Mouse (Mus musculus): ENCODE data around the gene Clic3.
"Not testable (repeated sequence)": the region's sequence is repeated elsewhere in the genome, so short reads cannot be mapped to it uniquely, and the experiment has no call there.

Clic3 gene

DNA sequence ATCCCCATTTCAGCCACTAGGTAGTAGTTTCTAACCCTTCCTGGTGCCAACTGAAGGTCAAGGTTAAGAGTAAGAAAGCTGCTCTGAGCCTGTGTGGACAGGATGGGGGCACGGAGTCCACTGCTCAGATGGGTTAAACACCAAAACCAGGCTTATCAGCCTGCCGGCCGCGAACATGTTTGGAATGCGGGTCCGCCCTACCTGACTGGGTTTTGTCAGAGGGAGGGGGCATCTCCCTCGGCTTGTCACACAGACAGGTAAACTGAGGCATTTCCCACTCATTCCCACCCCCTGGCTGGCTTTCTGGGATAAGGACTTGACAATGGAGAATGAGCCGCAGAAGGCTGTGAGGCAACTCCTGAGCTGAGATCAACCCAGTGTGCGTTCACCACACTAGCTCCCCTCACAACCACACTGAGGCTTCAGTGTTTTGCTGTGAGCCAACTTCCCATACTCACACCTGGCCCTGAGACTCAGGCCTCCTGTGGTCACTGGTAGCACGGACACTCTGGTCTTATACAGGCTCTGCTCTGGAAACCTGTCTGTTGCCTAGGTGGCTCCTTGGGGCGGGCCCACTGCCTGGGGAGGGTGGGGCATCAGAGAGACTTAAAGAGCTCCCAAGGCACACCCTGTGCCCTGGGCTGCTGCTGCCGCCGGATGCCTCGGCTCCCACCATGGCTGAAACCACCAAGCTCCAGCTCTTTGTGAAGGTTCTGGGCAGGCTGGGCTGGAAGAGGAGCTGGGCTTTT is at the start of gene Clic3:
Gene Clic3 (plus strand): TSS at position 634 of the 749 bp plus-strand sequence.
- DNase-seq (ENCODE audit: low spot score): no peak

DNA sequence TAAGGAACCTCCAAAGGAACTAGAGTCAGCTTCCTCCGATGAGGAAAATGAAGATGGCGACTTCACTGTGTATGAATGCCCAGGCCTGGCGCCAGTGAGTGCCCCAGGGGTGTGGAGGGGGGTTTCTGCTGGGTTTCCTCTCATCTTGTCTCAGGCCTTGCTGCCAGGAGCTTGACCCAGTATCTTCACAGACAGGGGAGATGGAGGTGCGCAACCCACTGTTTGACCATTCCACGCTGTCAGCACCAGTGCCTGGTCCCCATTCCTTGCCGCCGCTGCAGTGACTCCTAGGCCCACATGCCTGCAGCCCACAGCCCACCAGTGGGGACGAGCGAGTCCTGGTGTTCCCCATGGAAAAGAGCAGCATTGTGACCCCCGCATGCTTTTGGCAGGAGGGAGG is 47.7 kb upstream of the Clic3 start:
- no peak for DNase-seq (ENCODE audit: low spot score)

DNA sequence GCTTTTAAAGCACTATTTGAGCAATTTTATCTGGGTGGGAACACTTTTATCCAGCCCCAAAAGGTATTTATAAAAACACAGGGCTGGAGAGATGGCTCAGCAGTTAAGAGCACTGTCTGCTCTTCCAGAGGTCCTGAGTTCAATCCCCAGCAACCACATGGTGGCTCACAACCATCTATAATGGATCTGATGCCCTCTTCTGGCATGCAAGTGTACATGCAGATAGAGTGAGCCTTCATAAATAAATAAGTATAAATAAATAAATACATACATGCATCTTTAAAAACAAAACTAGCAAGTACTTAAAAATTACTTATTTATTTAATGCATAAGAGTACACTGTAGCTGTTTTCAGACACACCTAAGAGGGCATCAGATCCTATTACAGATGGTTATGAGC is 43.2 kb upstream of the Clic3 start:
- not testable (repeated sequence) for DNase-seq (ENCODE audit: low spot score)

DNA sequence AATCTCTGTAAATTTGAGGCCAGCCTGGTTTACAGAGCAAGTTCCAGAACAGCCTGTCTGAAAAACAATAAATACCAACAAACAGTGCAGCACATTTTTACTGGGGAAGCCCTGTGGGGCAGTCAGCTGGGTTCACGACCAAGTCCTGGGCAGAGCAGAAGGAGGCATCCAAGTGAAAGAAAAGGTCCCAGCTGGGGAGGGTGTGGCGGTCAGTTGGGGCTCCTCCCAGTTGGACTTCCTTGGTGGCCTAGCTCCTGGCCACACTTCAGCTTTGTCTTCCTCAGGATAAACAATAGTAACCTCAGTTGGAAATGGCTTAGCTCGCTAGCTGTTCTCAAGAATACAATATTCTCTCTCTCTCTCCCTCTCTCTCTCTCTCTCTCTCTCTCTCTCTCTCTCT is 39.2 kb upstream of the Clic3 start:
- no peak for DNase-seq (ENCODE audit: low spot score)

DNA sequence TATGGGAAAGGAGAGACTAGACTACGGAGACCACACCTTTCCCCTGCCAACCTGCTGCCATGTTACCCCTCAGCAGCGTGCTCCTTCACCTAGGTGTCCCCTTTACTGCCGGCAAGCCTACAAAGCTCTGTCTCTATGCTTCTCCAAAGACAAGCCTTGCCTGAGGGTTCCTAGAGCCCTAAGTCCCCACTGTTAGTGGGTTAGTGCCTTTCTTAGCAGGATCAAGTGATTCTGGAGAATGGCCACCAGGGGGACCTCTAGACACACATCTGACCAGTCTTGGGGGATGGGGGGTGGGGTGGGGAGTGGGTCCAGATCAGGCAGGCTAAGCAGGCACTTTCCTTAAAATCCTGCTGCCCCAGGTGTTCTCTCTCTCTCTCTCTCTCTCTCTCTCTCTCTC is 34.7 kb upstream of the Clic3 start:
- DNase-seq (ENCODE audit: low spot score): no peak

DNA sequence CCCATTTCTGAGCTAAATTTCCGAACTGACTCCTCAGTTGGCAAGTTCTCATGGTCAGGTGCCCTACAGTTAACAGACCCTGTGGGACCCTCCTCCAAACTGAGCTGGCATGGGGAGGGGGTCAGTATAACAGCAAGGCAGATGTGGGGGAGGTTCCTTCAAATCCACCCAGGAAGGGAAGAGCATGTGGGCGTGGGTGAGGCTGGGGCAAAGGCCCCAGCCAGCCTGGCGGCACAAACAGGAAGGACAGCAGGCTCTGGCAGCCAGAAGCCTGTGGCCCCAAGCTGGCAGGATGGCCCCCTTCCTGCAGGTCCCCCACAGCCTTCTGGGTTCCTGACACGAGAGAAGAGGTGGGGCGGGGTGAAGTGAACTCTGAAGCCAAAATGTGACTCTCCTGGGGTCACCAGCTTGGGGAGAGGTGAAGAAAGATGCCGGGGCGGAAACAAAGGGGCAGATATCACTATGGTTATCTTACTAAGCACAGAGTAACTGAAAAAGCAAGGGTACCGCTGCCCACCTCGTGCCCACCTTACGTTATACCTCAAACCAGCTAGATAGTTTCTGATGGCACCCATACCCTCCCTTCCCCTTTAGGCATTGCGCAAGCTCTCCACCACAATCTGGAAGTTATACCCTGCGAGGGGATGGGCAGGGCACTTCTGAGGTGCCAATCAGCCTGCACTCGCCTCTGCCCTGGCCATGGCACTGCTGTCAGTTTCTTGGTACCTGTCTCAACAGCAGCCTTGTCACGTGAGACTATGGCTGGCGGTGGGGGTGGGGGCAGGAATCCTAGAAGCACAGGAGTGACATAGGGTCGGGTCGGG is 33.8 kb upstream of the Clic3 start, which contains the start of gene Fut7:
Gene Fut7 (plus strand): TSS at position 681 of the 824 bp plus-strand sequence.
- DNase-seq (ENCODE audit: low spot score): no peak

DNA sequence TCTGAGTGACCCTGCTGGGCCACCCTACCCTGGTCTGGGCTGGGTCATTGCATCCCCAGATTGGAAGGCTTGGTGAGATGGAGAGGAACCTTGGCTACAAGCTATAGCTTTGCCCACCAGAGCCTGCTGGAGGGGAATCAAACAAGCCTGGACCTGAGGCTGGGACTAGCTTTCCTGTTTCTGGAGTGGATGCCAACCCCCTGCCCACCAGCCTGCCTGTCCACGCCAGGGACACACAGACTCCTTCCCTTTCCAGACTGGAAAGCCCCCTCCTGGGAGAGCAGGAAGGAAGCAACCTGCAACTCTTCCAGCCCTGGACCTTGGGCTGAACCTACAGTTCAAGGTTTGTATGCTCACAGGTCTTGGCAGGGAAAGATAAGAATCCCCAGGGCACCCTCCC is 33.0 kb upstream of the Clic3 start:
- no peak for DNase-seq (ENCODE audit: low spot score)

DNA sequence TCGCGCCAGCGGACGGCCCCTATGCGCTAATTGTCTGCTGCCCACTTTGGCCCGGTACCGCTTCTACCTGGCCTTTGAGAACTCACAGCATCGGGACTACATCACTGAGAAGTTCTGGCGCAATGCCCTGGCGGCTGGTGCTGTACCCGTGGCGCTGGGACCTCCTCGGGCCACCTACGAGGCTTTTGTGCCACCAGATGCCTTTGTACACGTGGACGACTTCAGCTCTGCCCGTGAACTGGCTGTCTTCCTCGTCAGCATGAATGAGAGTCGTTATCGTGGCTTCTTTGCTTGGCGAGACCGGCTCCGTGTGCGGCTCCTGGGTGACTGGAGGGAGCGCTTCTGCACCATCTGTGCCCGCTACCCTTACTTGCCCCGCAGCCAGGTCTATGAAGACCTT is 31.2 kb upstream of the Clic3 start:
- DNase-seq (ENCODE audit: low spot score): no peak

DNA sequence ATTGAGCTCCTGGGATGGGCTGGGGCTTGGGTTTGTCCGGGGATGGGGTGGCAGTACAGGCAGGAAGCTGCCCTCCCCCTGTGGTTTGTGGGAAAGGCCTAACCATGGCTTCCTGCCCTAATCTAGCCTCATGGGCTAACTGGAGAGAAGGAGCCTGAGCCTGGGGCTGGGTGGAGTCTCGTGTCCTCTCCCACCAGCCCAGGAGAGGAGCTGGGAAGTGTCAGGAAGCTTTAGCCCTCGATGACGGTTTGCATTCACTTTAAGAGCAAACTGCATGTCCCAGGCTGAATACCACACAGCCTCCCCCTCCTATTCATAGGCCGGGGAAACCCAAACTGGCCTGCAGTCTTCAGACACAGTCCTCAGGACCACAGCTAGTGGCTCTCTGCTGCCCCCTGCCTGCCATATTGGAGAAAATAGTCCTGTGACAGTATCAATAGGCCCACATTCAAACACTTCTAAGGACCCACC is 29.9 kb upstream of the Clic3 start:
- DNase-seq (ENCODE audit: low spot score): peak; percentile 25

DNA sequence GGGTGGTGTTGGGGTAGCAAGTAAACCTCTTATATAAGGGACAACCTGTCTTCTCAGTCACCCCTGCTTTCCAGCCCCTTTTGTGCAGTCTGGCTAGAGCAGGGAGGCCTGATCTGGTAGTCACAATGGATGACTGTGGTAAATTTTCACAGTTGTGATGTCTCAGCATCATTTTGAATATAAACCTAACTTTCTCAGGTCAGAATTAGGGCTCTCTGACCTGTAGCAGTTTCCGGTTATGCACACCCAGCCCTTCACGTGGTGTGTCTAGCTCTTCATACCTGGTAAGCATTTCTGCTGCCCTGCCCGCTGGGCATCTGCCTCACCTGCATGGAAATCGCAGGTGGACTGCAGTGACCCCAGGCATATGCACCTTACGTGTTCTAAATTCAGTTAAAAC is 29.4 kb upstream of the Clic3 start:
- DNase-seq (ENCODE audit: low spot score): no peak

DNA sequence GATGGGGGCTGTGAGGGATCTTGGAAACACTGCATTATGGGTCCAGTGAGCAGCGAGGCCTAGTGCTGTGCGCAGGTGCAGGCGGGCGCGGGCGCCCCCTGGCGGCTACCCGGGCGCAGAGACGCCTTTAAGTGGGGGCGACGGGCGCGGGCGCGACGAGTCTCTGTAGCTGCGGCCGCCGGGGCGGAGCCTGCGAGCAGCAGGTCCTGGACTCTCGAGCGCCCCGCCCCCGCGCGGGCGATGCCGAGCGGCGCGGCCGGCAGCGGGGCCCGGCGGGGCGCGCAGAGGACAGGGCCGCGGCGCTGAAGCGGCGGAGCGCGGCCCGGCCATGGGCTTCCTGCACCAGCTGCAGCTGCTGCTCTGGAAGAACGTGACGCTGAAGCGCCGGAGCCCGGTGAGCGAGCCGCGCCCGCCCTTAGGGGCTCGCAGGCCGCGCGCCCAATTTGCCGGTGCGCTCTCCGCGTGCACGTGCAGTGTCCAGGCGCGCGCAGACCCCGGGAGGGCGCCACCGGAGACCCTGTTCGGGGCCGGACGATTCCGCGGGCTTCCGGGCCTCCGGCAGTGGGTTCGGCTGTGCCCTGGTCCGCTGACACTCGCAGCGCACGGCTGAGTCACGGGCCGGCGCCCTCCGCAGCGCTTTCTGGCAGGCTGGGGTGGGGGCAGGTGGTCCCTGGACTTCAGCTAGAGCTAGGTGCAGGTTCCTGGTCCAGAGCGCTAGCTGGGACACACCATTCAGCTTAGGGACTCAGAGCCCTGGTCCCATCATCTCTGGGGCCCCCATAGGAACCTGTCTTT is 28.0 kb upstream of the Clic3 start, which contains the start of gene Abca2:
Gene Abca2 (plus strand): TSS at position 262 of the 795 bp plus-strand sequence.
- peak; percentile 67 for DNase-seq (ENCODE audit: low spot score)

DNA sequence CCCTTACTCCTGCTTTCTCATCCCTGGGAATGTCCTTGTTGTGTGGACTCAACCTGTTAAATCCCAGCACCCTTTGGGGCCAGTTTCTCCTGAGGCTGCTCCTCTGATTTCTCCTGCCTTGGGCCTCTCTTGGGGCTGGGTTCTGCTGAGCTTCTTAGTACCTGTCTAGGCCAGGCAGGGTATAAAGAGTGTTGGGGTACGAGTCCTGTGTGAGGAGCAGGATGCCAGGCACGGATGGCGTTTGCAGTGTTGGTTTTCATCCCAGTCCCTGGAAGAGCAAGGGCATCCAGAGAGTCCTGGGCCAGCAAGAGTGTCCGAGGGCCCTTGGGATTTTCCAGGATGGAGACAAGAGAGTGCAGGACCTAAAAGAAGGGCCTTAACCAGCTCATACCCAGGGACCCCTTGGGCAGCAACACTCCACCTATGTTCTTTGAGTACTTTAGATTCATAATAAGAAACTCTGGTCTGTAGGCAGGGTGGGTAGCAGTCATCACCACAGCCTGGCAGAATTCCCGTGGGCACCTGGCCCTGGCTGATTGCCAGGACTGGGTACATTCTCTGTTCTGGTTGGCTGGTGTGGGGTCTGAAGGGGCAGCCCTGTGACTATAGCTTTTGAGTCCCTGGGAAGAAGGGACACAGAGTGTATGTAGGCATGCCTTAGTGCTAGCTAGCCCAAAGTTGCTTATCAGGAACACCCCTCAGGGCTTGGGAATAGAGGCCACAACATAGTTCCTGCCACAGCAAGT is 27.0 kb upstream of the Clic3 start:
- no peak for DNase-seq (ENCODE audit: low spot score)

DNA sequence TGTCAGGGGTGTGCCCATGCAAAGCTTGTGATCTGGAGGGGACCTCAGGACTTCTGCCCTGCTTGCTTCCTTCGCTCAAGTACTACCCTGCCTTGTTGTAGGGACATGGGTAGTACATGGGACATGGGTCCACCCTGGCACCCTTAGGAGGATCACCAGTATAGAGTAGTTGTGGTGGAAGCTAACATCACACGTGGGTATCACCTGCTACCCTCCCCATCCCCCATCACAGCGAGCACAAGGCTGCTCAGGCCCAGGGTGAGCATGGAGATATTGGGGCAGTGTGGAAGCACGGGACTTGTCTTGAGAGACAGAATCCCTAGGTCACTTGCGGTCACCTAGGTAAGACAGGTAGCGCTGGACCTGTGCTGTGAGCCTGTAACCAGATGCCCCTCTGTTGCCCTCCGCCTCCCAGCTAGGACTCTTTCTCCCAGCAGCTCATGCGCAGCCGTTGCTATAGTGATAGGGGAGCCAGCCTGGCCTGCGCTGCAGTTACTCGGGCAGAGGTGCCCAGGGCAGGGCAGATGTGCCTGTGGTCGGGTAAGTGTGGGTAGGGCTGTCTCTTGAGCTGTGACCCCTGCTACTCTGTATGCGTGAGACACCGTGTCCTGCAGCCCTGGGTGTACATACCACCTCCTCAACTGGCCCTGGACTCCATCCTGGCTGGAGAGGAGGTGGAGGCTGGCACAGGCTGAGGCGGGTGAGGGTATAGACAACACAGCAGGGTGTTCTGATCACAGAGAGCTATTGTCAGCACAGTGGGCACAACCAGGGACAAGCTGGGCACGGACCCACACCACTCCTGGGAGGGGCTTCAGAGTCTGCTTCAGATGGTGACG is 26.0 kb upstream of the Clic3 start:
- no peak for DNase-seq (ENCODE audit: low spot score)

DNA sequence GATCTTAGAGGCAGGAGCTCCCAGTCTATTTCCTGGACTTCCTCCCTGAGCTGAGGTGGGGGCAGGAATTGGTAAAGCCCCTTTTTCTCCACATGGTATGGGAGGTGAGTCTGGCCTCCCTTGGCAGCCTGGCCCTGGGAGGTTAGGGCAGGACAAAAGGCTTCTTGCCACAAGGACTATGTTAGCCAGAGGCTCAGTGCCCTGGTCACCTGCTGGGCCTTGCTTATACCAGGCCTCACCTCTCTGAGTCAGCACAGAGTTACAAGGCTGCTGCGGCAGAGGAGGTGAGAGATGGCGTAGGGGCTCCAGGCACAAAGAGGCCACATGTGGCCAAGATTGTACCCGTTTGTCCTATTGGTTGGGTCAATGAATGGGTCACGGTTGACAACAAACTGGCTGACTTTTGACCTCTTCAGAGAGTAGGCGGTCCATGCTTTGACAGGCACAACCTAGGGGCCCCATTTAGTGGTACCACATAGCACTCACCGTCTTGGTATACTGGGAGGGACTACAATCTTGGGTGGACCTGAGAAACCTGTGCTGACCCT is 25.3 kb upstream of the Clic3 start:
- DNase-seq (ENCODE audit: low spot score): no peak

DNA sequence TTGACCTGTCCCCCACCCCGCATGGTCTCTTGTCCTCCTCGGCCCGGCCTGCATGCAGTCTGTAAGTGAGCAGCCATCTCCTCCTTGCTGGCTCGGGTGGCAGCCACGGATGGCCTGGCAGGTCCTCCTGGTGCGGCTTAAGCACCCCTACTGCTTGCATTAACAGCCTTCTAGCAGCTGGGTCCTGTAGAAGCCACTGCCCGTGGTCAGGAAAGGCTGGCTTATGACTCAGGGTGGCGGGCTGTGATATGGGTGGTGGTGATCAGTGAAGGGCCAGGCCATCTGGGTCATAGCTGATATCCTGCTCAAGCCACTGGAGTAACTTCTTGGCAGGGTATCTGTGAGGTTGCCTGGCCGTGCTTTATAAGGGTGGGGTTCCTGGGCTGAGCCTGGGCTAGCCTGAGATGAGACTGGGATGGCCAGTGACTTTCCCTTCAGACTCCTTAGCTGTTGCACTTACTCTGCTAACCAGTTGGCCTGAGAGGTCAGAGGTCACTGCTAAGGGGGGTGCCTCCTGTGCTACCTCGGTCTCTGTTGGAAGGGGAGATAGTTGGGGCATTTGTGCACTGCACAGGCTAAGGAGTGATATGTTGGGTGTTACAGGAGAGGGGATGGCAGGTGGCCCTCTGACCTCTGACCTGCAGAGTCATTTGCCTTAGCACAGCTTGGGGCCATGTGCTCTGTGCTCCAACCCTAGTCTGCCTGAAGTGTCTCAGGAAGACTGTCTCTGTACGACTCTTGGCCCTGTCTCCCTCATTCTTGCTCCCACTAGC is 24.1 kb upstream of the Clic3 start:
- no peak for DNase-seq (ENCODE audit: low spot score)

DNA sequence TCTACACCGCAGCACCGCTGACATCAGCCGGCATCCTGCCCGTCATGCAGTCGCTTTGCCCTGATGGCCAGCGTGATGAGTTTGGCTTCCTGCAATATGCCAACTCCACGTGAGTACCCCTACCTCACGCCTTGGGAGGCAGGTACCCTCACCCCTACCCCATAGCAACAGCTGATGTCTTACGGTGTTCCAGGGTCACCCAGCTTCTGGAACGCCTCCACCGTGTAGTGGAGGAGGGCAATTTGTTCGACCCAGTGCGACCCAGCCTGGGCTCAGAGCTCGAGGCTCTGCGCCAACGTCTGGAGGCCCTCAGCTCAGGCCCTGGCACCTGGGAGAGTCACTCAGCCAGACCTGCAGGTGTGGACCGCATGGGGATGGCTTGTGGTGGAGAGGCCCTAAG is 23.5 kb upstream of the Clic3 start:
- DNase-seq (ENCODE audit: low spot score): no peak

DNA sequence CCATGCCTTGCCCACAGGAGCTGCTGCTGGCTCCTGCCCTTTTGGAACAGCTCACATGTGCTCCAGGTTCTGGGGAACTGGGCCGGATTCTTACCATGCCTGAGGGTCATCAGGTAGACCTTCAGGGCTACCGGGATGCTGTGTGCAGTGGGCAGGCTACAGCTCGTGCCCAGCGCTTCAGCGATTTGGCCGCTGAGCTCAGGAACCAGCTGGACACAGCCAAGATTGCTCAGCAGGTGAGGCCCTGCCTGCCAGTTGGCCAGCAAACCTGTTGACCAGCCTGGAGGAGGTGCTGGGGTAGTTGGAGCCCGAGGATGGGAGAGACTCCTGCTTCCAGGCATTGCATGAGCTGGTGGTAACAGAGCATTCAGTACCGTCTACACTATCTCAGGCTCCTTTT is 22.3 kb upstream of the Clic3 start:
- DNase-seq (ENCODE audit: low spot score): no peak

DNA sequence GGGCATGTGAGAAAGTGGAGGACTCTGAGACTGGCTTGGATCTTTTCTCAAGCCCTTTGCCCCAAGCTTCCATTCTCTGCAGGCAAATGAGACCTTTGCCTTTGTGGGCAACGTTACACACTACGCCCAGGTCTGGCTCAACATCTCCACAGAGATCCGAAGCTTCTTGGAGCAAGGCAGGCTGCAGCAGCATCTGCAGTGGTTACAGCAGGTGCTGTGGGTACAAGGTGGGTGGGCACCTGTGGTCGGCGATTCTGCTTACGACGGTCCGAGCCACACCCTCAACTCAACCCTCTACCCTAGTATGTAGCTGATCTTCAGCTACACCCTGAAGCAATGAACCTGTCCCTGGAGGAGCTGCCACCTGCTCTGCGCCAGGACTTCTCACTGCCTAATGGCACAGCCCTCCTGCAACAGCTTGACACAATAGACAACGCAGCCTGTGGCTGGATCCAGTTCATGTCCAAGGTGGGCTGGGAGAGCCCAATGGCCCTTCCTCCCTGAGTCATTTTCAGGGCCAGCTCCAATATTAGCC is 20.3 kb upstream of the Clic3 start:
- DNase-seq (ENCODE audit: low spot score): no peak

DNA sequence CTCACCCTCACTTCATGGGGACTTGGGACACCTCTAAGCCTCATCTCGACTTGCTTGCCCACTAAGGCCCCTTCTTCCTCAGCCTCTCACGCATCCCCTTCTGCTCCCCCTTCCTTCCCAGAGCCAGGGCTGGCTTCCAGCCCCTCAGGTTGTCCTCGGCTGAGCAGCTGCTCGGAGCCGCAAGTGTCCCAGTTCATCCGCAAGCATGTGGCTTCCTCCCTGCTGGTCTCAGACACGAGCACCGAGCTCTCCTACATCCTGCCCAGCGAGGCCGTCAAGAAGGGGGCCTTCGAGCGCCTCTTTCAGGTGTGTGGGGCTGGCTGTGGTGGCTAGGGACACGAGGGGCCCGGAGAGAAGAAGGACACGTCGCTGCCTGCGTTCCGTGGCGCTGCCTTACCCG is 15.6 kb upstream of the Clic3 start:
- no peak for DNase-seq (ENCODE audit: low spot score)
